9 mouse cellular contexts compared by ENCODE assay signal in genomic region chr3:109526246-109526645, GRCm38 (mm10).
A peak's percentile ranks its signal among the peaks of the same experiment; 100 is the strongest.
DNase-seq lines count a peak whose midpoint lies in the region; ATAC-seq lines count a peak whose summit lies in the region.
"Had no signal": no experiment of that assay in that cellular context is flagged by ENCODE, and none has a peak within 500 bp of the region (broad histone marks: within the 10 kb centered on the region; RNA-seq: fewer than 3 reads in every experiment).

No protein-coding gene starts in this region.

- no peaks in the 10 kb centered on the region for H3K36me3 ChIP-seq in midbrain, embryonic 10.5 days
- no peaks in the 10 kb centered on the region for H3K36me3 ChIP-seq in midbrain, embryonic 16.5 days (ENCODE audit: control insufficient read depth, insufficient read depth, low read length)
- H3K36me3 ChIP-seq: stomach, embryonic 15.5 days had no signal

- H3K27ac ChIP-seq in midbrain, embryonic 10.5 days (replicated peaks), result no peak overlapping the region
- no peak overlapping the region for H3K27ac ChIP-seq in midbrain, embryonic 16.5 days (ENCODE audit: low read length)
- H3K27ac ChIP-seq: stomach, embryonic 15.5 days had no signal

- intact Hi-C loops in left cerebral cortex, postnatal 25 days (cut with DNase I), result loop anchor here (2.0 to 10.0 kb wide), 5 partner anchors 206 to 1541 kb away; partner anchors contain the start of gene Prmt6

- no peaks in the 10 kb centered on the region for H3K27me3 ChIP-seq in midbrain, embryonic 10.5 days (ENCODE audit: low read depth, poor library complexity, severe bottlenecking)
- H3K27me3 ChIP-seq in midbrain, embryonic 16.5 days (ENCODE audit: control insufficient read depth, insufficient read depth, low read depth, low read length), result no peaks in the 10 kb centered on the region
- H3K27me3 ChIP-seq: stomach, embryonic 15.5 days had no signal

- ATAC-seq in midbrain, embryonic 16.5 days, result no peak

- no peaks in the 10 kb centered on the region for H3K9me3 ChIP-seq in midbrain, embryonic 10.5 days (replicated peaks)
- H3K9me3 ChIP-seq in midbrain, embryonic 16.5 days (replicated peaks; ENCODE audit: control insufficient read depth, low read length, poor library complexity, severe bottlenecking), result no peaks in the 10 kb centered on the region
- H3K9me3 ChIP-seq: stomach, embryonic 15.5 days had no signal

- no peak overlapping the region for H3K9ac ChIP-seq in midbrain, embryonic 16.5 days (ENCODE audit: low read depth, low read length)
- H3K9ac ChIP-seq: stomach, embryonic 15.5 days had no signal

- peak; percentile 84 for DNase-seq in midbrain, embryonic 10.5 days (ENCODE audit: low spot score)
- DNase-seq in cerebellum, postnatal 36 days, result peak; percentile 86 to 90
- peak; percentile 82 for DNase-seq in gastrocnemius, postnatal 10 days
- peak; percentile 61 for DNase-seq in kidney, adult 11 months
- DNase-seq in left cerebral cortex, postnatal 25 days (ENCODE audit: low spot score in 2 of 2), result peak; percentile 85 to 88
- DNase-seq in natural killer cell, adult 2 months (ENCODE audit: low spot score in 2 of 2), result peak; percentile 25 to 50
- DNase-seq in telencephalon, adult 2 months (ENCODE audit: low read depth, low spot score), result peak; percentile 68

- H3K4me3 ChIP-seq in midbrain, embryonic 10.5 days, result no peak overlapping the region
- no peak overlapping the region for H3K4me3 ChIP-seq in midbrain, embryonic 16.5 days (ENCODE audit: low read depth, low read length)
- H3K4me3 ChIP-seq: stomach, embryonic 15.5 days had no signal

- peaks cover 3% of the 10 kb centered on the region; the same call in 1 of the 2 replicates for H3K4me1 ChIP-seq in midbrain, embryonic 10.5 days
- H3K4me1 ChIP-seq in midbrain, embryonic 16.5 days (ENCODE audit: control insufficient read depth, insufficient read depth, low read length), result no peaks in the 10 kb centered on the region
- H3K4me1 ChIP-seq: stomach, embryonic 15.5 days had no signal

- WGBS in midbrain, embryonic 10.5 days, result 7% methylated on average over 4 of the region's 4 CpGs
- WGBS in midbrain, embryonic 16.5 days, result 2% methylated on average over 4 of the region's 4 CpGs

- no peak overlapping the region for H3K4me2 ChIP-seq in midbrain, embryonic 16.5 days (ENCODE audit: low read length)
- H3K4me2 ChIP-seq: stomach, embryonic 15.5 days had no signal

Comparison
In these comparisons a context has a peak if more than half of its experiments do, and no peak if none do; other contexts are left out.
1. DNase-seq: peak in every context shown above with its lines; median percentile 88 in cerebellum, postnatal 36 days; 86 in left cerebral cortex, postnatal 25 days; 84 in midbrain, embryonic 10.5 days; 82 in gastrocnemius, postnatal 10 days; 68 in telencephalon, adult 2 months; 61 in kidney, adult 11 months; 38 in natural killer cell, adult 2 months.